Comparison of ENCODE assay signal across 12 mouse cellular contexts in genomic region chr15:99653876-99654275, GRCm38 (mm10). TPM values are rescaled to one million over a fixed set of nuclear protein-coding genes. Genes with fewer than 3 reads are reported as not detected.
A peak's percentile ranks its signal among the peaks of the same experiment; 100 is the strongest.
DNase-seq lines count a peak whose midpoint lies in the region; ATAC-seq and TF ChIP-seq lines count a peak whose summit lies in the region.
"Had no signal": no experiment of that assay in that cellular context is flagged by ENCODE, and none has a peak within 500 bp of the region (broad histone marks: within the 10 kb centered on the region; RNA-seq: fewer than 3 reads in every experiment).

No protein-coding gene starts in this region.

- no peak overlapping the region for H3K27ac ChIP-seq in heart, embryonic 11.5 days (ENCODE audit: low read depth, low read length)
- no peak overlapping the region for H3K27ac ChIP-seq in heart, adult 2 months
- peak overlapping the region; percentile 47 for H3K27ac ChIP-seq in ES-E14 (ENCODE audit: insufficient read depth, low read depth, low read length, poor library complexity, severe bottlenecking)
- H3K27ac ChIP-seq in hindbrain, embryonic 12.5 days, result no peak overlapping the region
- peak overlapping the region; percentile 69 for H3K27ac ChIP-seq in midbrain, embryonic 10.5 days (replicated peaks)

- H3K9me3 ChIP-seq in heart, embryonic 11.5 days (replicated peaks; ENCODE audit: control insufficient read depth, low read length), result no peaks in the 10 kb centered on the region
- no peaks in the 10 kb centered on the region for H3K9me3 ChIP-seq in ES-E14 (ENCODE audit: control insufficient read depth, insufficient read depth, low read depth, low read length)
- H3K9me3 ChIP-seq in hindbrain, embryonic 12.5 days (replicated peaks), result no peaks in the 10 kb centered on the region
- no peaks in the 10 kb centered on the region for H3K9me3 ChIP-seq in midbrain, embryonic 10.5 days (replicated peaks)

- peak overlapping the region; percentile 66 for H3K4me2 ChIP-seq in heart, embryonic 11.5 days
- H3K4me2 ChIP-seq in hindbrain, embryonic 12.5 days (replicated peaks), result peak overlapping the region; percentile 50

- H3K79me2 ChIP-seq in heart, adult 2 months (replicated peaks; ENCODE audit: control insufficient read depth, insufficient read depth, low read length), result no peaks in the 10 kb centered on the region

- TF ChIP-seq EP300 in heart, adult 2 months (IDR thresholded peaks at IDR 0.05; ENCODE audit: insufficient read depth, low read depth, low read length), result no peak

- H3K36me3 ChIP-seq in heart, embryonic 11.5 days (ENCODE audit: control insufficient read depth, insufficient read depth, low read length), result no peaks in the 10 kb centered on the region
- no peaks in the 10 kb centered on the region for H3K36me3 ChIP-seq in heart, adult 2 months (ENCODE audit: control insufficient read depth, insufficient read depth, low read length)
- H3K36me3 ChIP-seq in ES-E14 (ENCODE audit: control insufficient read depth, insufficient read depth, low read length, poor library complexity, severe bottlenecking), result peaks cover 2% of the 10 kb centered on the region
- H3K36me3 ChIP-seq in hindbrain, embryonic 12.5 days, result no peaks in the 10 kb centered on the region
- no peaks in the 10 kb centered on the region for H3K36me3 ChIP-seq in midbrain, embryonic 10.5 days

- 4% methylated on average over 21 of the region's 21 CpGs for WGBS in heart, embryonic 11.5 days (ENCODE audit: insufficient replicate concordance)
- WGBS in heart, adult 2 months, result 23% methylated on average over 21 of the region's 21 CpGs
- 2% methylated on average over 21 of the region's 21 CpGs for WGBS in hindbrain, embryonic 12.5 days
- 3% methylated on average over 21 of the region's 21 CpGs for WGBS in midbrain, embryonic 10.5 days

- peaks cover 27% of the 10 kb centered on the region for H3K4me1 ChIP-seq in heart, embryonic 11.5 days (ENCODE audit: control insufficient read depth, insufficient read depth, low read length)
- H3K4me1 ChIP-seq in heart, adult 2 months (ENCODE audit: control insufficient read depth, insufficient read depth, low read length), result no peaks in the 10 kb centered on the region; the same call in 1 of the 2 replicates
- H3K4me1 ChIP-seq in ES-E14 (ENCODE audit: control insufficient read depth in 2 of 2, insufficient read depth in 2 of 2, low read length in 2 of 2, poor library complexity in 1 of 2), result peaks cover 8 to 30% of the 10 kb centered on the region in 2 experiments; a peak in 3 of 4 replicates
- H3K4me1 ChIP-seq in hindbrain, embryonic 12.5 days, result peaks cover 45% of the 10 kb centered on the region
- peaks cover 54% of the 10 kb centered on the region for H3K4me1 ChIP-seq in midbrain, embryonic 10.5 days

- intact Hi-C loops in heart, adult 2 months (cut with DNase I), result no loop called here

- DNase-seq in heart, adult 2 months, result no peak
- no peak for DNase-seq in ES-E14 (ENCODE audit: low read depth, low spot score)
- DNase-seq in midbrain, embryonic 10.5 days (ENCODE audit: low spot score), result peak; percentile 28
- no peak for DNase-seq in layer of hippocampus, postnatal 25 days (ENCODE audit: extremely low spot score in 1 of 2, low spot score in 1 of 2)
- no peak for DNase-seq in embryo, embryonic 11 days
- DNase-seq in testis, postnatal 14 days (ENCODE audit: low spot score), result no peak
- DNase-seq: right cerebral cortex, postnatal 4 days had no signal

- ATAC-seq in heart, embryonic 11.5 days (replicated peaks; ENCODE audit: insufficient number of reproducible peaks, low FRiP score, low TSS enrichment), result no peak
- ATAC-seq in hindbrain, embryonic 12.5 days (ENCODE audit: low FRiP score), result no peak

- TF ChIP-seq CTCF in heart, adult 2 months (IDR thresholded peaks at IDR 0.05), result no peak

- in situ Hi-C loops in ES-E14 (cut with MboI; ENCODE audit: low sequenced_read_pairs in 2 of 2, unreplicated experiment in 2 of 2), result no loop called here

- peaks cover 29% of the 10 kb centered on the region for H3K27me3 ChIP-seq in heart, embryonic 11.5 days (ENCODE audit: control insufficient read depth, insufficient read depth, low read length)
- H3K27me3 ChIP-seq in heart, adult 2 months (ENCODE audit: control insufficient read depth, insufficient read depth, low read length), result no peaks in the 10 kb centered on the region; the same call in 1 of the 2 replicates
- H3K27me3 ChIP-seq in hindbrain, embryonic 12.5 days, result peaks cover 29% of the 10 kb centered on the region
- peaks cover 50% of the 10 kb centered on the region for H3K27me3 ChIP-seq in midbrain, embryonic 10.5 days (ENCODE audit: low read depth, poor library complexity, severe bottlenecking)

- peak overlapping the region; percentile 31; the same call in 1 of the 2 replicates for H3K9ac ChIP-seq in heart, embryonic 11.5 days (ENCODE audit: low read depth, low read length)
- H3K9ac ChIP-seq in heart, adult 2 months (ENCODE audit: low read depth, low read length), result no peak overlapping the region
- H3K9ac ChIP-seq in ES-E14 (ENCODE audit: insufficient read depth, low read depth, low read length, poor library complexity, severe bottlenecking), result peak overlapping the region; percentile 66; the same call in 1 of the 2 replicates
- peak overlapping the region; percentile 37 for H3K9ac ChIP-seq in hindbrain, embryonic 12.5 days

- no peak for TF ChIP-seq POLR2A in heart, adult 2 months (IDR thresholded peaks at IDR 0.05; ENCODE audit: insufficient read depth, low read depth, low read length)

- peak overlapping the region; percentile 29 for H3K4me3 ChIP-seq in heart, embryonic 11.5 days (ENCODE audit: low read depth, low read length)
- H3K4me3 ChIP-seq in heart, adult 2 months, result no peak overlapping the region
- H3K4me3 ChIP-seq in ES-E14 (ENCODE audit: insufficient read depth in 1 of 2, low read depth in 1 of 2, low read length in 2 of 2, poor library complexity in 1 of 2, severe bottlenecking in 1 of 2), result peak overlapping the region; percentile 72 to 80
- H3K4me3 ChIP-seq in hindbrain, embryonic 12.5 days, result peak overlapping the region; percentile 21
- peak overlapping the region; percentile 46 for H3K4me3 ChIP-seq in midbrain, embryonic 10.5 days

TF ChIP-seq in ES-E14, 5 proteins besides CTCF, POLR2A, EP300 and RAD21:
- TF ChIP-seq CHD2 (IDR thresholded peaks at IDR 0.05; ENCODE audit: low read depth, low read length) (no peak), ZC3H11A (IDR thresholded peaks at IDR 0.05; ENCODE audit: borderline replicate concordance, low read depth, low read length) (no peak), HCFC1 (IDR thresholded peaks at IDR 0.05; ENCODE audit: borderline replicate concordance, insufficient read depth, low read length) (no peak), ZNF384 (IDR thresholded peaks at IDR 0.05; ENCODE audit: low read depth, low read length) (no peak), MAFK (IDR thresholded peaks at IDR 0.05; ENCODE audit: insufficient read depth, low read depth, low read length) (no peak)
TF ChIP-seq in ES-E14: peak in this region for 0.

RNA-seq across cellular contexts. Expression of gene Racgap1, which starts 2.4 kb away (rescaled TPM):
- 91.8 and 126 TPM in 2 replicates for polyA plus RNA-seq in heart, embryonic 11.5 days (2014; fragmentation: Nextera tagmentation; extraction: Ambion mirVana)
- 1 to 10 TPM; 1.5 to 1.9 TPM for total RNA-seq in heart, adult 2 months (2021)
- 1.6 and 2.0 TPM in 2 replicates for polyA plus RNA-seq in heart, adult 2 months (2012; rRNA removed)
- 109 and 127 TPM in 2 replicates for total RNA-seq in ES-E14 (2012; rRNA removed)
- polyA plus RNA-seq in hindbrain, embryonic 12.5 days (2016; fragmentation: Nextera tagmentation; extraction: Ambion mirVana), result 177 and 185 TPM in 2 replicates
- polyA plus RNA-seq in midbrain, embryonic 10.5 days (2016; fragmentation: Nextera tagmentation; extraction: Ambion mirVana), result 208 and 239 TPM in 2 replicates
- 1 to 10 TPM; 4.4 to 6.2 TPM for total RNA-seq in layer of hippocampus, postnatal 25 days (2021)

RNA-seq across cellular contexts. Expression of gene Asic1, which starts 16.3 kb away (rescaled TPM):
- polyA plus RNA-seq in heart, embryonic 11.5 days (2014; fragmentation: Nextera tagmentation; extraction: Ambion mirVana), result 1.8 and 2.1 TPM in 2 replicates
- under 1 TPM; 0.42 to 0.50 TPM for total RNA-seq in heart, adult 2 months (2021)
- 1.3 TPM in 2 replicates for polyA plus RNA-seq in heart, adult 2 months (2012; rRNA removed)
- 6.6 and 15.0 TPM in 2 replicates for total RNA-seq in ES-E14 (2012; rRNA removed)
- 48.6 and 61.6 TPM in 2 replicates for polyA plus RNA-seq in hindbrain, embryonic 12.5 days (2016; fragmentation: Nextera tagmentation; extraction: Ambion mirVana)
- polyA plus RNA-seq in midbrain, embryonic 10.5 days (2016; fragmentation: Nextera tagmentation; extraction: Ambion mirVana), result 6.0 and 14.9 TPM in 2 replicates
- 10 to 100 TPM; 29.6 to 32.0 TPM for total RNA-seq in layer of hippocampus, postnatal 25 days (2021)
- total RNA-seq: liver, adult 2 months had no signal

RNA-seq across cellular contexts. Expression of gene Smarcd1, which starts 48.1 kb away (rescaled TPM):
- polyA plus RNA-seq in heart, embryonic 11.5 days (2014; fragmentation: Nextera tagmentation; extraction: Ambion mirVana), result 24.8 and 26.6 TPM in 2 replicates
- 10 to 100 TPM; 20.1 to 20.6 TPM for total RNA-seq in heart, adult 2 months (2021)
- polyA plus RNA-seq in heart, adult 2 months (2012; rRNA removed), result 39.0 and 58.0 TPM in 2 replicates
- 62.1 and 76.3 TPM in 2 replicates for total RNA-seq in ES-E14 (2012; rRNA removed)
- 123 and 141 TPM in 2 replicates for polyA plus RNA-seq in hindbrain, embryonic 12.5 days (2016; fragmentation: Nextera tagmentation; extraction: Ambion mirVana)
- 98.1 and 112 TPM in 2 replicates for polyA plus RNA-seq in midbrain, embryonic 10.5 days (2016; fragmentation: Nextera tagmentation; extraction: Ambion mirVana)
- total RNA-seq in layer of hippocampus, postnatal 25 days (2021), result 100 to 1,000 TPM; 101 to 117 TPM

RNA-seq across cellular contexts. Expression of gene Gm17349, which starts 51.4 kb away (rescaled TPM):
- polyA plus RNA-seq in heart, embryonic 11.5 days (2014; fragmentation: Nextera tagmentation; extraction: Ambion mirVana), result not detected in 2 replicates
- total RNA-seq in heart, adult 2 months (2021), result 1 to 10 TPM; 3.7 to 4.1 TPM
- not detected in 2 replicates for polyA plus RNA-seq in heart, adult 2 months (2012; rRNA removed)
- 2.3 and 2.5 TPM in 2 replicates for total RNA-seq in ES-E14 (2012; rRNA removed)
- not detected in 2 replicates for polyA plus RNA-seq in hindbrain, embryonic 12.5 days (2016; fragmentation: Nextera tagmentation; extraction: Ambion mirVana)
- polyA plus RNA-seq in midbrain, embryonic 10.5 days (2016; fragmentation: Nextera tagmentation; extraction: Ambion mirVana), result not detected in 2 replicates
- 1 to 10 TPM; 5.3 to 9.0 TPM for total RNA-seq in layer of hippocampus, postnatal 25 days (2021)
- total RNA-seq: liver, adult 2 months had no signal
- polyA plus RNA-seq: brain, embryonic 14.5 days; C2C12 had no signal

RNA-seq across cellular contexts. Expression of gene Aqp6, which starts 52.7 kb away (rescaled TPM):
- not detected in 2 replicates for polyA plus RNA-seq in heart, embryonic 11.5 days (2014; fragmentation: Nextera tagmentation; extraction: Ambion mirVana)
- total RNA-seq in heart, adult 2 months (2021), result under 1 TPM; 0.18 to 0.27 TPM
- 0.08 and 0.18 TPM in 2 replicates for polyA plus RNA-seq in heart, adult 2 months (2012; rRNA removed)
- 0.36 and 0.69 TPM in 2 replicates for total RNA-seq in ES-E14 (2012; rRNA removed)
- polyA plus RNA-seq in hindbrain, embryonic 12.5 days (2016; fragmentation: Nextera tagmentation; extraction: Ambion mirVana), result 1.3 and 2.8 TPM in 2 replicates
- polyA plus RNA-seq in midbrain, embryonic 10.5 days (2016; fragmentation: Nextera tagmentation; extraction: Ambion mirVana), result 0.16 TPM in 1 of 2 replicates, not detected in the other
- not detected for total RNA-seq in layer of hippocampus, postnatal 25 days (2021)
- total RNA-seq: liver, adult 2 months had no signal
- polyA plus RNA-seq: C2C12; liver, adult 2 months had no signal

Comparison
In these comparisons a context has a peak if more than half of its experiments do, and no peak if none do; other contexts are left out.
1. RNA of gene Racgap1, which starts 2.4 kb away (polyA plus RNA-seq): 208 to 239 TPM in midbrain, embryonic 10.5 days, 177 to 185 TPM in hindbrain, embryonic 12.5 days and 91.8 to 126 TPM in heart, embryonic 11.5 days; 1.6 to 2.0 TPM in heart, adult 2 months; every median in the first group is over 10 times any median in the second.
2. H3K27ac ChIP-seq: peak in ES-E14 (single experiment) and midbrain, embryonic 10.5 days (single experiment); none in heart, embryonic 11.5 days (single experiment), heart, adult 2 months (single experiment) and hindbrain, embryonic 12.5 days (single experiment).